Mouse (Mus musculus) MEL (cell line): ENCODE measurements around the gene Iqcc. TPM values are rescaled to one million over a fixed set of nuclear protein-coding genes. Genes with fewer than 3 reads are reported as not detected.

Experiments used
- DNase-seq: peaks from one replicate; pipeline ENCODE4 v3.0.0; 2011; ENCODE audit warnings: low read depth, low spot score
- H3K27ac ChIP-seq: 2 replicates; pipeline ENCODE4 v1.5.1; 2012; ENCODE audit warnings: low read depth, mild to moderate bottlenecking, control low read depth, low read length, moderate library complexity; ENCODE audit not compliant: control insufficient read depth
- H3K27me3 ChIP-seq, 2 experiments: fragments of 150-350 bp in 1 of 2; sonication (generic) in 1 of 2; 2 replicates each; pipeline ENCODE4 v1.6.1; 2012; ENCODE audit warnings: low read length in 2 of 2, mild to moderate bottlenecking in 2 of 2, improper control_type of control experiment in 1 of 2, moderate library complexity in 1 of 2; ENCODE audit not compliant: insufficient read depth in 2 of 2, control insufficient read depth in 1 of 2
- H3K36me3 ChIP-seq, 2 experiments: 2 replicates each; pipeline ENCODE4 v1.6.1; 2012 to 2014; ENCODE audit warnings: low read length in 2 of 2, improper control_type of control experiment in 1 of 2, inconsistent platforms in 1 of 2, mild to moderate bottlenecking in 1 of 2; ENCODE audit not compliant: insufficient read depth in 2 of 2, control insufficient read depth in 1 of 2
- H3K4me1 ChIP-seq, 2 experiments: fragments of 150-350 bp in 1 of 2; sonication (generic) in 1 of 2; 2 replicates each; pipeline ENCODE4 v1.6.1; 2012; ENCODE audit warnings: low read length in 2 of 2, improper control_type of control experiment in 1 of 2, mild to moderate bottlenecking in 1 of 2; ENCODE audit not compliant: insufficient read depth in 2 of 2, control insufficient read depth in 1 of 2
- H3K4me3 ChIP-seq, 2 experiments: fragments of 150-350 bp in 1 of 2; sonication (generic) in 1 of 2; 2 replicates each; pipeline ENCODE4 v1.5.1; 2012; ENCODE audit warnings: low read depth in 2 of 2, low read length in 2 of 2, mild to moderate bottlenecking in 2 of 2, moderate library complexity in 2 of 2, control low read depth in 1 of 2, improper control_type of control experiment in 1 of 2; ENCODE audit not compliant: control insufficient read depth in 1 of 2, insufficient read depth in 1 of 2
- H3K79me2 ChIP-seq: 2 replicates; pipeline ENCODE4 v1.6.1; 2012; ENCODE audit warnings: mild to moderate bottlenecking, low read length, moderate library complexity; ENCODE audit not compliant: control insufficient read depth, poor library complexity, insufficient read depth
- H3K9ac ChIP-seq: 2 replicates; pipeline ENCODE4 v1.6.1; 2012; ENCODE audit warnings: low read depth, mild to moderate bottlenecking, control low read depth, low read length, moderate library complexity; ENCODE audit not compliant: control insufficient read depth, poor library complexity, severe bottlenecking
- H3K9me3 ChIP-seq: fragments of 150-350 bp; sonication (generic); replicated peaks from 2 replicates; pipeline ENCODE4 v1.6.1; 2012; ENCODE audit warnings: mild to moderate bottlenecking, low read length, improper control_type of control experiment, moderate library complexity; ENCODE audit not compliant: insufficient read depth
- CHD1 ChIP-seq: IDR thresholded peaks from 2 replicates; pipeline ENCODE4 v1.6.1; 2012; ENCODE audit warnings: low read depth, mild to moderate bottlenecking, inconsistent platforms, low read length, improper control_type of control experiment
- ELF1 ChIP-seq: IDR thresholded peaks from 2 replicates; pipeline ENCODE4 v1.6.1; 2014; ENCODE audit warnings: low read depth, mild to moderate bottlenecking, inconsistent platforms, low read length, improper control_type of control experiment, moderate library complexity
- ETS1 ChIP-seq: IDR thresholded peaks from 2 replicates; pipeline ENCODE4 v1.6.1; 2012; ENCODE audit warnings: low read depth, mild to moderate bottlenecking, inconsistent platforms, low read length, improper control_type of control experiment, moderate library complexity
- GATA1 ChIP-seq: IDR thresholded peaks from 2 replicates; pipeline ENCODE4 v1.6.1; 2011; ENCODE audit warnings: low read depth, low read length, improper control_type of control experiment
- HCFC1 ChIP-seq: IDR thresholded peaks from 2 replicates; pipeline ENCODE4 v1.6.1; 2012; ENCODE audit warnings: low read depth, mild to moderate bottlenecking, inconsistent platforms, low read length, improper control_type of control experiment, moderate library complexity
- JUND ChIP-seq: IDR thresholded peaks from 2 replicates; pipeline ENCODE4 v1.6.1; 2011; ENCODE audit warnings: low read depth, mild to moderate bottlenecking, improper control_type of control experiment, low read length
- MAX ChIP-seq: IDR thresholded peaks from 2 replicates; pipeline ENCODE4 v1.6.1; 2011; ENCODE audit warnings: low read length, improper control_type of control experiment
- MYB ChIP-seq: IDR thresholded peaks from 2 replicates; pipeline ENCODE4 v1.6.1; 2011; ENCODE audit warnings: mild to moderate bottlenecking, low read depth, low read length, improper control_type of control experiment
- NRF1 ChIP-seq: IDR thresholded peaks from 2 replicates; pipeline ENCODE4 v1.6.1; 2014; ENCODE audit warnings: low read depth, mild to moderate bottlenecking, inconsistent platforms, low read length, improper control_type of control experiment, moderate library complexity; ENCODE audit not compliant: poor library complexity, insufficient read depth, severe bottlenecking
- POLR2AphosphoS5 ChIP-seq: IDR thresholded peaks from 2 replicates; pipeline ENCODE4 v1.6.1; 2012; ENCODE audit warnings: low read depth, borderline replicate concordance, mild to moderate bottlenecking, inconsistent platforms, low read length, moderate library complexity, mixed read lengths
- RAD21 ChIP-seq: IDR thresholded peaks from 2 replicates; pipeline ENCODE4 v1.6.1; 2011; ENCODE audit warnings: mild to moderate bottlenecking, low read depth, low read length, improper control_type of control experiment
- TBP ChIP-seq: IDR thresholded peaks from 2 replicates; pipeline ENCODE4 v1.8.0; 2011; ENCODE audit warnings: low read depth, low read length, improper control_type of control experiment
- USF2 ChIP-seq, 2 experiments: IDR thresholded peaks; 2 replicates each; pipeline ENCODE4 v1.6.1; 2011 to 2012; ENCODE audit warnings: improper control_type of control experiment in 2 of 2, low read length in 2 of 2, borderline replicate concordance in 1 of 2, inconsistent platforms in 1 of 2, low read depth in 1 of 2, mild to moderate bottlenecking in 1 of 2; ENCODE audit not compliant: insufficient read depth in 1 of 2
- ZC3H11A ChIP-seq: IDR thresholded peaks from 2 replicates; pipeline ENCODE4 v1.6.1; 2012; ENCODE audit warnings: low read depth, mild to moderate bottlenecking, inconsistent platforms, low read length, improper control_type of control experiment
- ZKSCAN1 ChIP-seq: IDR thresholded peaks from 2 replicates; pipeline ENCODE4 v1.6.1; 2012; ENCODE audit warnings: low read depth, mild to moderate bottlenecking, inconsistent platforms, low read length, improper control_type of control experiment, moderate library complexity
- ZMIZ1 ChIP-seq: IDR thresholded peaks from 2 replicates; pipeline ENCODE4 v1.6.1; 2012; ENCODE audit warnings: low read depth, mild to moderate bottlenecking, inconsistent platforms, low read length, improper control_type of control experiment, moderate library complexity
- ZNF384 ChIP-seq: IDR thresholded peaks from 2 replicates; pipeline ENCODE4 v1.6.1; 2012; ENCODE audit warnings: low read depth, mild to moderate bottlenecking, inconsistent platforms, low read length, improper control_type of control experiment
- polyA plus RNA-seq, 2 experiments: library from polyadenylated mRNA; stranded (reverse) in 1 of 2; unstranded in 1 of 2; fragments of >175 nt in 1 of 2; fragments of >200 nt in 1 of 2; gene quantifications; 2 replicates each; pipeline versions ENCODE4 v1.2.1 to v1.2.4; 2012; ENCODE audit warnings: low replicate concordance in 2 of 2, low read depth in 1 of 2; ENCODE audit not compliant: insufficient read length in 2 of 2, insufficient read depth in 1 of 2, missing spikeins in 1 of 2
- total RNA-seq: library from RNA; depleted of rRNA; stranded (reverse); fragments of 300-350 nt; gene quantifications from 2 replicates; pipeline ENCODE4 v1.2.3, GENCODE M21; 2012

Iqcc gene
- total and polyA plus RNA-seq, 3 experiments, result 13.6 to 18.5 TPM; not detected in 1

GRCm38 (mm10) chr4:129623681-129624091, 4.8 kb upstream of the Iqcc start, which contains the start of gene Ccdc28b (continued):
- TF ChIP-seq ELF1, result no peak
- TF ChIP-seq POLR2AphosphoS5, result no peak
- TF ChIP-seq ZNF384, result no peak
- no peak for TF ChIP-seq USF2 (IDR thresholded peaks at IDR 0.05; ENCODE audit: borderline replicate concordance in 1 of 2, insufficient read depth in 1 of 2, low read depth in 1 of 2, low read length in 2 of 2)
- no peak for TF ChIP-seq ZKSCAN1
- TF ChIP-seq ZMIZ1, result no peak
- no peak for TF ChIP-seq RAD21
- TF ChIP-seq GATA1, result no peak
- no peak for TF ChIP-seq ETS1
- no peak for TF ChIP-seq CHD1
- TF ChIP-seq MAX, result no peak

- peaks cover 0 to 9% of the 10 kb centered on the region in 2 experiments; a peak in 3 of 4 replicates for H3K36me3 ChIP-seq
- DNase-seq, result peak; percentile 39
- H3K27ac ChIP-seq, result no peak overlapping the region
- H3K79me2 ChIP-seq, result peaks cover 4% of the 10 kb centered on the region; the same call in 1 of the 2 replicates
- peak overlapping the region; percentile 77 for H3K9ac ChIP-seq
- peak overlapping the region; percentile 68 to 73 for H3K4me3 ChIP-seq
- no peak for TF ChIP-seq ZC3H11A
- no peak for TF ChIP-seq NRF1
- no peak for TF ChIP-seq TBP
- no peak for TF ChIP-seq JUND
- TF ChIP-seq HCFC1, result no peak
- no peak for TF ChIP-seq MYB
- TF ChIP-seq ETS1, result no peak
- peaks cover 3 to 17% of the 10 kb centered on the region in 2 experiments; a peak in 3 of 4 replicates for H3K4me1 ChIP-seq
- H3K9me3 ChIP-seq, result no peaks in the 10 kb centered on the region
- no peaks in the 10 kb centered on the region for H3K27me3 ChIP-seq
Measured at GRCm38 (mm10) chr4:129622803-129623535, 4.1 kb upstream of the Iqcc start.
